Mouse (Mus musculus) intestine, embryonic 14.5 days (tissue): ENCODE results near the gene Ppme1. TPM values are rescaled to one million over a fixed set of nuclear protein-coding genes. Genes with fewer than 3 reads are reported as not detected.

Experiments used
- ATAC-seq: fragments of 200-750 bp; cut with Nextera tagmentation; replicated peaks from 2 replicates; pipeline ENCODE4 v1.8.0; 2017; ENCODE audit warnings: low read depth, moderate number of reproducible peaks, moderate TSS enrichment, moderate library complexity; ENCODE audit not compliant: low FRiP score, low TSS enrichment
- DNase-seq: peaks from one replicate; pipeline ENCODE4 v3.0.0-alpha.2; 2018; ENCODE audit warnings: low spot score
- H3K27ac ChIP-seq: fragments of 300-500 bp; sonication (generic); 2 replicates; pipeline ENCODE4 v1.5.1; 2014; ENCODE audit warnings: low read depth, mild to moderate bottlenecking, control low read depth
- H3K27me3 ChIP-seq: fragments of 300-500 bp; sonication (generic); replicated peaks from 2 replicates; pipeline ENCODE4 v1.6.1; 2014; ENCODE audit warnings: low read length, control low read depth; ENCODE audit not compliant: control insufficient read depth, insufficient read depth
- H3K36me3 ChIP-seq: fragments of 300-500 bp; sonication (generic); 2 replicates; pipeline ENCODE4 v1.6.1; 2014; ENCODE audit warnings: low read length, control low read depth; ENCODE audit not compliant: control insufficient read depth, insufficient read depth
- H3K4me1 ChIP-seq: fragments of 300-500 bp; sonication (generic); replicated peaks from 2 replicates; pipeline ENCODE4 v1.6.1; 2014; ENCODE audit warnings: low read length, control low read depth, mixed read lengths; ENCODE audit not compliant: control insufficient read depth, insufficient read depth
- H3K4me2 ChIP-seq: fragments of 300-500 bp; sonication (generic); 2 replicates; pipeline ENCODE4 v1.6.1; 2014; ENCODE audit warnings: low read length
- H3K4me3 ChIP-seq: fragments of 300-500 bp; sonication (generic); 2 replicates; pipeline ENCODE4 v1.5.1; 2014; ENCODE audit warnings: low read depth, low read length, control low read depth, mixed read lengths
- H3K9ac ChIP-seq: fragments of 300-500 bp; sonication (generic); 2 replicates; pipeline ENCODE4 v1.6.1; 2014; ENCODE audit warnings: mild to moderate bottlenecking, low read length
- H3K9me3 ChIP-seq: fragments of 300-500 bp; sonication (generic); 2 replicates; pipeline ENCODE4 v1.6.1; 2016; ENCODE audit warnings: low read length, control low read depth; ENCODE audit not compliant: control insufficient read depth
- WGBS: fragments of 180-500 bp; shearing (Covaris S2); extraction: QIAGEN DNeasy Blood & Tissue Kit; methylation state at CpG from one replicate; pipeline ENCODE4 v1.1.7; 2014; 5-methylcytosine and 5-hydroxymethylcytosine counted together
- polyA plus RNA-seq: library from polyadenylated mRNA; unstranded; fragments of >200 nt; fragmentation: Nextera tagmentation; extraction: Ambion mirVana; gene quantifications from 2 replicates; pipeline ENCODE4 v1.2.1, GENCODE M21; 2014

Gene Ppme1
- polyA plus RNA-seq, 1 experiment from 2014 or later, result 55.9 TPM

DNA sequence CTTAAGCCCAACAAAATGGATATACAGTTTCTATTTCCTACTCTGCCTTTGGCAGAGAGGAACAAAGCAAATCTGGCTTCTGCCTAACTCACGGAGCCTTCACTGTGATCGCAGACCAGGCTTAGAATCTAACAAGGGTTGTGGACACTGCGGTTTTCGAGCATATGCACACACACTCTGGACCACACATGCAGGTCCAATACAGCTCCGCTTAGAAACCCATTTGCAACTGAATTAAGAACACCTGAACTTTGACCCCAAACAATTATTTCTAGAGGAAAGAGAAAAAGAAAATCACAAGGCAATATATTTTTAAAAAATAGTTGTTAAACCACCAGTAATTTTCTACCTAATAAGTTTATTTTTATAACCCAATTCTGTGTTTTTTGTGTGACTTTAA lies 15.8 kb downstream of the Ppme1 start:
- Histone ChIP-seq H3K9me3 (no peaks in the 10 kb centered on the region), H3K4me3 (no peak overlapping the region), H3K27ac (no peak overlapping the region), H3K4me1 (no peaks in the 10 kb centered on the region), H3K4me2 (no peak overlapping the region), H3K9ac (no peak overlapping the region), H3K36me3 (peaks cover 12% of the 10 kb centered on the region), H3K27me3 (no peaks in the 10 kb centered on the region)
- DNase-seq (no peak), ATAC-seq (no peak)
- 68% methylated on average over 5 of the region's 5 CpGs for WGBS

DNA sequence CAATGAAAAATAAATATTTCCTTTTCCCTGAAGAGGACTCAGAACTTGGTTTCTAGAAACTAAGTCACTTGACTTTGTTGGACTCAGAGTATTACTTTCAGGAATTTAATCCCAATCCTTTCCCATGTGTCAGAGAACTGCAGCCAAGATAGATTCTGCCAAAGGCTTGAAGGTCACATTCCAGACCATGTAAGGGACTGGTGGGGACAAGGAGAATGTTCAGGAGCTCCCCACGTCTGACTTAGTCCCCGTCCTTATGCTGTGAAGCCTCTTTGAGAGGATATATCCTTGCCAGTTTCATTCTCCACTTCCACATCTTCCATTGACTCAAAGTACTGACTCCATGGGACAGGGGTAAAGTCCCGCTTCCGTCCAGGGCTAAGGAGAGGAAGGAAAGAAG lies 17.1 kb downstream of the Ppme1 start:
- Histone ChIP-seq H3K36me3 (peaks cover 12% of the 10 kb centered on the region), H3K9ac (no peak overlapping the region), H3K27me3 (no peaks in the 10 kb centered on the region), H3K4me2 (no peak overlapping the region), H3K4me3 (no peak overlapping the region), H3K27ac (no peak overlapping the region), H3K4me1 (no peaks in the 10 kb centered on the region), H3K9me3 (no peaks in the 10 kb centered on the region)
- 86% methylated on average over 4 of the region's 4 CpGs for WGBS
- DNase-seq (no peak), ATAC-seq (no peak)

DNA sequence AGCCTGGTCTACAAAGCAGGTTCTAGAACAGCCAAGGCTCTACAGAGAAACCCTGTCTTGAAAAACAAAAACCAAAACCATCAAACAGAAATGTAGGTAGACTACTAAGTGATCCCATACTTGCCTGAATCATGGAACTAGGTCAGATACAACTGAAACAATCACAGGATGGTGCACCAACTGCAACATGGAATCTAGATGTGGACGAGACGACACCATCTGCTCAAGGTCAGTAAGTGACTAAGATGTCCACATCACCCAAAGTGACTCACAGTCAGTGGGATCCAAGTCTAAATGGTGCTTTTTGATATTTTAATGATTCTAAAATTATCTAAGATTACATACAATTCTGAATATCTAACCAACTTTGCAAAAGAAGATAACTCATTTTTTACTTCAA lies 36.2 kb downstream of the Ppme1 start:
- no peaks in the 10 kb centered on the region for H3K27me3 ChIP-seq
- no peak overlapping the region for H3K9ac ChIP-seq
- no peak overlapping the region for H3K27ac ChIP-seq
- H3K9me3 ChIP-seq, result no peaks in the 10 kb centered on the region
- H3K4me1 ChIP-seq, result no peaks in the 10 kb centered on the region
- 99% methylated on average over 2 of the region's 2 CpGs for WGBS
- peaks cover 86% of the 10 kb centered on the region for H3K36me3 ChIP-seq
- DNase-seq (no peak), ATAC-seq (no peak)
- no peak overlapping the region for H3K4me2 ChIP-seq
- no peak overlapping the region for H3K4me3 ChIP-seq

DNA sequence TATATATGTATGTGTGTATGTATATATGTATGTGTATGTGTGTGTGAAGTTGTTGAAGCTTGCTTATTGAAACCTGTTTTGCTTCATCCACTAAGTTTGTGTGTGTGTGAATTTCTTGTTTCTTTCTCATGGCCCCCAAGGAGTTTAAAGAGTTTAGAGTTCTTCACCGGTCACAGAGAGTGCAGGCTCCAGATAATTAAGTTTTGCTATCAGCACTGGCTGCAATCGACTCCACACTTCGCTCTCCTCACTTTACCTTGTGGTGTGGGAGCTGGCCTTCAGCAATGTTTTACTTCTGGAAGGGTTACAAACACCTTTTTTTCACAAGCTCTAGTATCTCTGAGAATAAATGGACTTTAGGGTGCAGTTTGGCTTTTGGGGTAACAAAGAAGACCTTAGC lies 40.8 kb downstream of the Ppme1 start:
- Histone ChIP-seq H3K27me3 (no peaks in the 10 kb centered on the region), H3K27ac (no peak overlapping the region), H3K4me1 (no peaks in the 10 kb centered on the region), H3K9ac (no peak overlapping the region), H3K4me3 (no peak overlapping the region), H3K9me3 (no peaks in the 10 kb centered on the region), H3K4me2 (no peak overlapping the region), H3K36me3 (peaks cover 87% of the 10 kb centered on the region)
- DNase-seq (no peak), ATAC-seq (no peak)
- 95% methylated on average over 3 of the region's 3 CpGs for WGBS

DNA sequence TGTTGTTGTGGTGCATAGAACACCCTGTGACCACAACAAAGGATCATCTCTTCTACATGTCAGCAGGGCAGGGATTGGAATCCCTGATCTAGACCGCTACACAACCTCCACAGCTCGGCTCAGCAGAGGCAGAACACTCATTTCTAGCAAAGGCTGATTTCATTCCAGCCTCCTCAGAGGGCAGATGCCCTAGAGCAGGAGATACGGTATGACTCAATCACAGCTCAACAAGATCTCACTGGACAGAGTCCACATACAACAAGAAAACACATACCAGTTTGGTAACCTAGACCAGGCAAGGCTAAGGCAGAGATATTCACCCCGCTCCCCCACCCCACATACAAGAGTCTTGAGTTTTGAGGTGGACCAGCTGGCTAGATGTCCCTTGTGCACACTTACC lies 43.5 kb downstream of the Ppme1 start:
- ATAC-seq, result no peak
- peaks cover 72% of the 10 kb centered on the region for H3K36me3 ChIP-seq

DNA sequence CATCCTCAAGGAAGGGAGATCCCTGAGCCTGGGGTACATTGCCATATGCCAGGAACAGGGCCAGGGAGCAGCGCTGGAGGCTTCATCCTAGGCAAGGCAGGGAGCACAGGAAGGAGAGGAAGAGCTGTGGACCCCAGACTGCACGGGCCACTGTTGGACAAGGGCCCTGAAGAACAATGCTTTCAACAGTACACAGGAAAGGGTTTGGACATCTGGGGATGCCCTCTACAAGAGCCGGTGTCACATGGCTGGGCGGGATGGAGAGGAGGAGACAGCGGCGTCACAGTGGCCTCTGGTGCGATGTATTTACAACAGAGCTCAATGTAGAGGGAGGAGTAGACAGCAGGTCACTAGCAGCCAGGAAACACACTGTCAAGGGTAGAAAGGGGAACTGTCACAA lies 44.6 kb downstream of the Ppme1 start:
- H3K9ac ChIP-seq, result no peak overlapping the region
- no peak overlapping the region for H3K4me3 ChIP-seq
- H3K4me1 ChIP-seq, result no peaks in the 10 kb centered on the region
- ATAC-seq (no peak), DNase-seq (peak; percentile 25)
- no peaks in the 10 kb centered on the region for H3K9me3 ChIP-seq
- no peak overlapping the region for H3K27ac ChIP-seq
- no peaks in the 10 kb centered on the region for H3K27me3 ChIP-seq
- no peak overlapping the region for H3K4me2 ChIP-seq
- WGBS, result 78% methylated on average over 7 of the region's 7 CpGs
- peaks cover 61% of the 10 kb centered on the region for H3K36me3 ChIP-seq

More for the DNA sequence above, 43.5 kb downstream of the Ppme1 start:
- H3K4me2 ChIP-seq, result no peak overlapping the region
- no peaks in the 10 kb centered on the region for H3K4me1 ChIP-seq
- H3K9me3 ChIP-seq, result no peaks in the 10 kb centered on the region
- H3K27ac ChIP-seq, result no peak overlapping the region
- no peaks in the 10 kb centered on the region for H3K27me3 ChIP-seq
- 92% methylated on average over 4 of the region's 4 CpGs for WGBS
- no peak overlapping the region for H3K9ac ChIP-seq
- H3K4me3 ChIP-seq, result no peak overlapping the region
- no peak for DNase-seq

DNA sequence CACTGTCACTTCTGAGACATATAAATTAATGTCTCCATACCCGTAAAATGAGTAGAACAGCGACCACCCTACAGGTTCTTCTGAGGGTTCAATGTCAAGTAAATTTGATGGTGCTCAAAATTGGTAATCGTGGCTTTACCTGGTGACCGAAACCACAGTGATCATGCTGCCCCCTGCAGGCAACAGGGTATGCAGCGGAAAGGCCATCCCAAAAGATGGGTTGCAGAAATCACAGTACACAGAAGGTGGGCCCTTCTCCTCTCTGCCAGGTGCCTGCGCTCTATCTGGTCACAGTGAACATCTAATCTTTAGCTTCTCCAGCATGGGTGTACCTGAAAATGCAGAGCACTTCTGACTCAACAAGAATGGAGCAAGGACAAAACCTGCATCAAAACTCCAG lies 46.6 kb downstream of the Ppme1 start:
- no peaks in the 10 kb centered on the region for H3K27me3 ChIP-seq
- no peaks in the 10 kb centered on the region; the same call in 1 of the 2 replicates for H3K4me1 ChIP-seq
- H3K4me2 ChIP-seq, result no peak overlapping the region
- H3K9ac ChIP-seq, result no peak overlapping the region
- no peak overlapping the region for H3K27ac ChIP-seq
- H3K9me3 ChIP-seq, result no peaks in the 10 kb centered on the region
- peak; percentile 73 for DNase-seq
- H3K36me3 ChIP-seq, result peaks cover 41% of the 10 kb centered on the region
- 83% methylated on average over 6 of the region's 6 CpGs for WGBS
- no peak for ATAC-seq
- no peak overlapping the region for H3K4me3 ChIP-seq

DNA sequence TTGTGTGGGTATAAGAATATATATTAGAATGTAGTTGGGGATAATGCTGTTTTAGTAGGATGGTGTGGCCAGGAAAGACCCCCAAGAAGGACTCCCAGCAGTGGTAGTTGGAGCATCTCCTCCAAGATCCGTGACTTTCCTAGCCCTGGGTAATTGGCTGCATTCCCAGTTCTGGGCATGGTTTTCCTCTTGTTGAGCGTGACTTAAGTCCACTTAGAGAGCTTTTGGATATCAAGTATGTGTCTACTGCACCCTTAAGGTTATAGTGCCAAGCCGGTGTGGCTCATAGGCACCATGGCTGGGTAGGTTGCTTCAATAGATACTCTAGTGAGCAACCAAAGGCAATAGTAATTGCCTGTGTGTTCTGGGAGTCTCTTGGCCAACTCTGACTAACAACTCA lies 48.4 kb downstream of the Ppme1 start:
- Histone ChIP-seq H3K9ac (no peak overlapping the region), H3K9me3 (no peaks in the 10 kb centered on the region), H3K27me3 (no peaks in the 10 kb centered on the region), H3K36me3 (peaks cover 26% of the 10 kb centered on the region), H3K27ac (no peak overlapping the region), H3K4me3 (no peak overlapping the region), H3K4me1 (no peaks in the 10 kb centered on the region; the same call in 1 of the 2 replicates), H3K4me2 (no peak overlapping the region)
- DNase-seq, result no peak
- no peak for ATAC-seq
- 75% methylated on average over 3 of the region's 3 CpGs for WGBS

DNA sequence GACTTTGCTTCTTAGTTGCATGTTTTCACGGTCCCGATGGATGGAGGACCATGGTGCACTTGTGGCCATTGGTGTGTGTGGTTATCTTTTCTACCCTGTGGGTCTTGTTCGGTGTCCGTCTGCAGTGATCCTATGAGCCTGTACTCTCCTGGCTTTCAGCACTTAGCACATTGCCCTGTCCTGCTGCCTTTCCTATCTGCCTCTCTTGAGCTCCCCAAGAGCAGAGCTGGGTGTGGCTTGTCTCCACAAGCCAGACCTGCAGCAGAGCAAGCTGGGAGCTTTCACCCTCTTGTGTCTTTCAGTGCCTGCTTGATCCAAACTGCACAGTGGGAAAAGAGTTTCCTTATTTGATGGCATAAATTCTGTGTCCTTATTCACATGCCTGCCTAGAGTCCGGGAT lies 54.6 kb downstream of the Ppme1 start:
- Histone ChIP-seq H3K27ac (no peak overlapping the region), H3K4me2 (no peak overlapping the region), H3K9me3 (no peaks in the 10 kb centered on the region), H3K4me1 (no peaks in the 10 kb centered on the region; the same call in 1 of the 2 replicates), H3K9ac (no peak overlapping the region), H3K4me3 (no peak overlapping the region), H3K27me3 (no peaks in the 10 kb centered on the region), H3K36me3 (no peaks in the 10 kb centered on the region)
- DNase-seq, result no peak
- ATAC-seq, result no peak
- WGBS, result 94% methylated on average over 5 of the region's 5 CpGs
